Mouse (Mus musculus): Measurements from ENCODE around the gene Zfp664.

Zfp664 gene

DNA sequence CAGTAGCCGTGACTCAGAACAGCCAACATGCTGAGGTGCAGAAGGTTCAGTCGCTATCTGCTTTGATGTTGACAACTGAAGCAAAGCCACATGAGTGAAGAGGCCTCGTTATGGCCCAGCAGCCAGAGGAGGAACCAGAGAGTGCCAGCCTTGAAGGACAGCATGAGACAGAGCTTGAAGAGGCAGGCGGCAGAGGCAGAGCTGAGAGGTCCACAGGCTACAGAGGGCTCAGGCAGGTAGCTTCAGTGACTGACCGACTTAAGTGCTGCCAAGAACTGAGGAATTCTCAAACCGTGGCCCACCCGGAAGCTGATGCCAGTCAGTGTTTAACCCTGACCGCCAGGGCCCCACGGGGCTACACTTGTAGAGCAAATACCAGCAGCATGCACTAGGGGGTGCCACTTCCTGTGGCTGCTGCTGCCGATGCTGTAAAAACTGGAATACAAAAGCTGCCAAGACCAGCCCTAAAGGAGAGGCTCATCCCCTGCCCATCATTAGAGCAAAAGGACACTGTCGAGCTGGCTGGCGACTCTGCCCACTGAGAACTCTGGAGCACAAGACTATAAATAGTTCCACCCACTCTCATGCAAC lies 81.4 kb downstream of the Zfp664 start:
- peak overlapping the region; percentile 46; the same call in 1 of the 2 replicates for H3K4me3 ChIP-seq (replicated peaks; ENCODE audit: low read length)
- H3K36me3 ChIP-seq (ENCODE audit: insufficient read depth, low read length), result no peaks in the 10 kb centered on the region

DNA sequence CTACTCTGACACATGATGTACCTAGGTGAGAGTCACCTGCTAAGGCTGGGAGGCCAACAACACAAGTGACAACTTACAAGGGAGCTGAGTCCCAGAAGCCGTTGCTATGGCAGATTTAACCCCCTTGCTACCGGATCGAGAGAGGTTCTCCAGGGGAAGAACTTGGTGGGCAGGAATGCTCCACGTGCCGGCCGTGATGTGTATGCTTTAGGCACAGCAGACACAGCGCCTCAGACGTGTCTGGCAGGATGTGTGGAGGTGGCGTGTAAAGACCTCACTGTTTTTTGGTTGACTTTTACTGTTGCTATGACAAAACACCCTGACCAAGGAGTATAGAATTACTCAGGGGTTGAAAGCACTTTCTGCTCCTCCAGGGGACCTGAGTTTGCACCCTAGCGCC lies 81.9 kb downstream of the Zfp664 start:
- H3K4me3 ChIP-seq (replicated peaks; ENCODE audit: low read length), result no peak overlapping the region
- H3K4me1 ChIP-seq (replicated peaks; ENCODE audit: low read depth, low read length), result peaks cover 3% of the 10 kb centered on the region; the same call in 1 of the 2 replicates
- TF ChIP-seq CTCF (conservative IDR thresholded peaks at IDR 0.05; ENCODE audit: low read length) (no peak), POU5F1 (IDR thresholded peaks at IDR 0.05; ENCODE audit: borderline replicate concordance, low read length) (no peak), NANOG (IDR thresholded peaks at IDR 0.05; ENCODE audit: borderline replicate concordance, low read length) (no peak)
- H3K27me3 ChIP-seq (ENCODE audit: insufficient read depth, low read length), result no peaks in the 10 kb centered on the region
- H3K36me3 ChIP-seq (ENCODE audit: insufficient read depth, low read length), result no peaks in the 10 kb centered on the region
- H3K9me3 ChIP-seq (ENCODE audit: low read length), result peaks cover 27% of the 10 kb centered on the region

More for the DNA sequence above, 81.4 kb downstream of the Zfp664 start:
- Histone ChIP-seq H3K9me3 (ENCODE audit: low read length) (peaks cover 27% of the 10 kb centered on the region), H3K4me1 (replicated peaks; ENCODE audit: low read depth, low read length) (peaks cover 3% of the 10 kb centered on the region; the same call in 1 of the 2 replicates), H3K27me3 (ENCODE audit: insufficient read depth, low read length) (no peaks in the 10 kb centered on the region)
- no peak for TF ChIP-seq POU5F1 (IDR thresholded peaks at IDR 0.05; ENCODE audit: borderline replicate concordance, low read length)
- TF ChIP-seq NANOG (IDR thresholded peaks at IDR 0.05; ENCODE audit: borderline replicate concordance, low read length), result no peak
- TF ChIP-seq CTCF (conservative IDR thresholded peaks at IDR 0.05; ENCODE audit: low read length), result peak; percentile 37; the same call in 1 of the 2 replicates

DNA sequence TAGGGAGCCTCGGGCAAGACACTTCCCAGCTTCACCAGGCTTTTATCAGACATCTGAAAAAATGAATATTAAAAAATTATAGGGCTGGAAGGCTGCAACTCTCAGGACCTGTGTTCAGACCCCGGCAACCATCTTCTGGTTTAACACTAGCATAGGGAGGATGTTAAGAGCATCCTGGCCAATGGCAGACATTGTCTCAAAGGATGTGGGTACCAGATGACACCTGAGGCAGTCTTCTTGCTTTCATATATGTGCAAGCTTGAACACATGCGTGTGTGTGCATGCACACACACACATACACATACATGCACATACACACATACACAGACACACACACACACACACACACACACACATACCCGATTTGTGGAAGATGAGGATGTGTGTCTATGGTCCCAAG lies 82.6 kb downstream of the Zfp664 start:
- H3K4me1 ChIP-seq (replicated peaks; ENCODE audit: low read depth, low read length), result peaks cover 3% of the 10 kb centered on the region; the same call in 1 of the 2 replicates
- H3K4me3 ChIP-seq (replicated peaks; ENCODE audit: low read length), result no peak overlapping the region
- H3K27me3 ChIP-seq (ENCODE audit: insufficient read depth, low read length), result no peaks in the 10 kb centered on the region

DNA sequence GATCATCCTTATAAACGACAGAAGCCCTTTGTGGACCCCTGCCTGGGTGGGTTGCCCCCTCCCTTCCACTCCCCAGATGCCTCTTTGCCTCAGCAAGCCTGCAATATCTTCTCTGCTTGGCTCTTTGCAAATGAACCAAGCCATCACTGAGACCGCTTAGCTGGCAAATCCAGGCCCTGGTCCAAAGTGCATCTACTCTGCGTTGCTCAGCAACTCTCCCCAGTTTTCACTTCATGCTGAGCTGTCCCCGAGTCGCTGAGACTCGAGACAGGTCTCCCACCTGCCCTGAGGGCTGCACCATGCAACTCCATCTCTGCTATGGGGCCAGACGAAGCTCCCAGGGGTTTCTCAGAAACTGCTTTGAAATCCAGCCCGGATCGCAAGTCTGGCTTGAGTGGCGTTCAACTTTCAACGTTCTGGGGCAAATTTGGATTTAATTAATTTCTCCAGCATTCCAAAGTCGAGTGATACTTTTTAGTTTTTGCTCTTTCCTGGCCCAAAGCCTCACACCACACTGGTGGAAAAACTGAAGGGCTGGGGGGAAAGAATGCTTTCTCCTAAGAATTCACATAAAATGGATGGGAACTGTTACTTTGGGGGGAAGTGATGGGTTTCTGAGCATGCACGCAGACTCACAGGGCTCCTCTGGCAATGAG lies 88.3 kb downstream of the Zfp664 start:
- H3K27me3 ChIP-seq (ENCODE audit: insufficient read depth, low read length), result 0 out of 2 replicates have a peak, but pooled peaks cover 4% of the 10 kb centered on the region
- peaks cover 28% of the 10 kb centered on the region for H3K4me1 ChIP-seq (replicated peaks; ENCODE audit: low read depth, low read length)
- TF ChIP-seq POU5F1 (IDR thresholded peaks at IDR 0.05; ENCODE audit: borderline replicate concordance, low read length), result no peak
- no peak for TF ChIP-seq CTCF (conservative IDR thresholded peaks at IDR 0.05; ENCODE audit: low read length)
- TF ChIP-seq NANOG (IDR thresholded peaks at IDR 0.05; ENCODE audit: borderline replicate concordance, low read length), result no peak
- H3K9me3 ChIP-seq (ENCODE audit: low read length), result no peaks in the 10 kb centered on the region
- no peaks in the 10 kb centered on the region for H3K36me3 ChIP-seq (ENCODE audit: insufficient read depth, low read length)
- peak overlapping the region; percentile 23; the same call in 1 of the 2 replicates for H3K4me3 ChIP-seq (replicated peaks; ENCODE audit: low read length)

More for the DNA sequence above, 82.6 kb downstream of the Zfp664 start:
- TF ChIP-seq POU5F1 (IDR thresholded peaks at IDR 0.05; ENCODE audit: borderline replicate concordance, low read length), result no peak
- no peak for TF ChIP-seq NANOG (IDR thresholded peaks at IDR 0.05; ENCODE audit: borderline replicate concordance, low read length)
- TF ChIP-seq CTCF (conservative IDR thresholded peaks at IDR 0.05; ENCODE audit: low read length), result no peak
- no peaks in the 10 kb centered on the region for H3K36me3 ChIP-seq (ENCODE audit: insufficient read depth, low read length)
- H3K9me3 ChIP-seq (ENCODE audit: low read length), result peaks cover 27% of the 10 kb centered on the region

DNA sequence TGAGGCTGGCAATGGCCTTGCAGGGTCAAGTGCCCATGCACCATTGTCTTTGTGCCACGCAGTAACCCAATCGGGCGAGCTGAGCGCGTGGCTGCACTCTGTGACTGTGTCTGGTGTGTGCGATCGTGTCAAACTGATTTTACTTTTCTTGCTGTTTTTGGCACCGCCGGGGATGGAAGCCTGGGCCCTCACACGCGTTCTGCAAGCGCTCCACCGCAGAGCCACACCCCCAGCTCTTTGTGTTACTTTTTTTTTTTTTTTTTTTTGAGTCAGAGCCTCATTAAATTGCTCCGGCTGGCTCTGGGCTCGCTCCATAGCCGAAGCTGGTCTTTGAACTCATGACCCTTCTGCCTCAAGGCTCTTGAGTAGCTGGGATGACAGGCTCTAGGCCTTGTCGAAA lies 88.8 kb downstream of the Zfp664 start:
- Histone ChIP-seq H3K4me3 (replicated peaks; ENCODE audit: low read length) (peak overlapping the region; percentile 23; the same call in 1 of the 2 replicates), H3K4me1 (replicated peaks; ENCODE audit: low read depth, low read length) (peaks cover 28% of the 10 kb centered on the region), H3K9me3 (ENCODE audit: low read length) (no peaks in the 10 kb centered on the region), H3K27me3 (ENCODE audit: insufficient read depth, low read length) (0 out of 2 replicates have a peak, but pooled peaks cover 4% of the 10 kb centered on the region), H3K36me3 (ENCODE audit: insufficient read depth, low read length) (no peaks in the 10 kb centered on the region)
- TF ChIP-seq NANOG (IDR thresholded peaks at IDR 0.05; ENCODE audit: borderline replicate concordance, low read length) (no peak), POU5F1 (IDR thresholded peaks at IDR 0.05; ENCODE audit: borderline replicate concordance, low read length) (no peak), CTCF (conservative IDR thresholded peaks at IDR 0.05; ENCODE audit: low read length) (no peak)
